Mouse (Mus musculus): ENCODE results near the gene Gucy1b1. TPM values are rescaled to one million over a fixed set of nuclear protein-coding genes. Genes with fewer than 3 reads are reported as not detected.

The Gucy1b1 gene
- polyA plus RNA-seq, 1 experiment from 2014 or later = 7.2 TPM

- H3K27me3 ChIP-seq (ENCODE audit: control insufficient read depth, insufficient read depth, low read length) = no peaks in the 10 kb centered on the region
- no peak overlapping the region for H3K4me3 ChIP-seq (ENCODE audit: low read depth, low read length)
- H3K36me3 ChIP-seq (ENCODE audit: control insufficient read depth, insufficient read depth, low read length) = no peaks in the 10 kb centered on the region
- DNase-seq (ENCODE audit: low spot score) (no peak), ATAC-seq (replicated peaks; ENCODE audit: low FRiP score) (no peak)
- H3K4me1 ChIP-seq (replicated peaks; ENCODE audit: control insufficient read depth, insufficient read depth, low read length) = no peaks in the 10 kb centered on the region
- H3K9me3 ChIP-seq (ENCODE audit: control insufficient read depth, low read length) = no peaks in the 10 kb centered on the region
- H3K4me2 ChIP-seq (ENCODE audit: low read depth, low read length, severe bottlenecking) = no peak overlapping the region
- no peak overlapping the region for H3K9ac ChIP-seq (ENCODE audit: low read length)
- WGBS = 95% methylated on average over 2 of the region's 2 CpGs
- no peak overlapping the region for H3K27ac ChIP-seq (ENCODE audit: low read depth, low read length)
These were observed 88.4 kb downstream of the Gucy1b1 start for GRCm38 (mm10) chr3:81986103-81986502.

DNA sequence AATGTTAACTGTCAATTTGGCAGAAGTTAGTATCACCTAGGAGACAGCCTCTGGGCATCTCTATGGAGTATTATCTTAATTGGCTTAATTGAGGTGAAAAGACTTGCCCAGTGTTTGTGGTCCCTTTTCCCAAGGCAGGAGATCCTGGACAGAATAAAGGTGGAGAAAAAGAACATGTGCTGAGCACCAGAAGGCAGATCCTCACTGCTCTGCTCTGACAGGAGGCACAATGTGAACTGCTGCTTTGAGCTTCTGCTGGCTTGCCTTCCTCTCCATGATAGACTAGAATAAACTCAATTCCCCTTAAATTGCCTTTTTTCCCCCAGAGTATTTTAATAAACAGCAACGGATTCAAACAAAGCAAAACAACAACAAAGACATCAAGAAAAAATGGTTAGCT, 89.4 kb downstream of the Gucy1b1 start:
- no peak overlapping the region for H3K4me2 ChIP-seq (ENCODE audit: low read depth, low read length, severe bottlenecking)
- no peaks in the 10 kb centered on the region for H3K36me3 ChIP-seq (ENCODE audit: control insufficient read depth, insufficient read depth, low read length)
- no peaks in the 10 kb centered on the region for H3K9me3 ChIP-seq (ENCODE audit: control insufficient read depth, low read length)
- WGBS = 64% methylated on average over 1 of the region's 1 CpGs
- H3K4me1 ChIP-seq (replicated peaks; ENCODE audit: control insufficient read depth, insufficient read depth, low read length) = no peaks in the 10 kb centered on the region
- H3K27ac ChIP-seq (ENCODE audit: low read depth, low read length) = no peak overlapping the region
- no peak overlapping the region for H3K4me3 ChIP-seq (ENCODE audit: low read depth, low read length)
- no peak overlapping the region for H3K9ac ChIP-seq (ENCODE audit: low read length)
- no peak for DNase-seq (ENCODE audit: low spot score)
- no peak for ATAC-seq (replicated peaks; ENCODE audit: low FRiP score)
- H3K27me3 ChIP-seq (ENCODE audit: control insufficient read depth, insufficient read depth, low read length) = no peaks in the 10 kb centered on the region

DNA sequence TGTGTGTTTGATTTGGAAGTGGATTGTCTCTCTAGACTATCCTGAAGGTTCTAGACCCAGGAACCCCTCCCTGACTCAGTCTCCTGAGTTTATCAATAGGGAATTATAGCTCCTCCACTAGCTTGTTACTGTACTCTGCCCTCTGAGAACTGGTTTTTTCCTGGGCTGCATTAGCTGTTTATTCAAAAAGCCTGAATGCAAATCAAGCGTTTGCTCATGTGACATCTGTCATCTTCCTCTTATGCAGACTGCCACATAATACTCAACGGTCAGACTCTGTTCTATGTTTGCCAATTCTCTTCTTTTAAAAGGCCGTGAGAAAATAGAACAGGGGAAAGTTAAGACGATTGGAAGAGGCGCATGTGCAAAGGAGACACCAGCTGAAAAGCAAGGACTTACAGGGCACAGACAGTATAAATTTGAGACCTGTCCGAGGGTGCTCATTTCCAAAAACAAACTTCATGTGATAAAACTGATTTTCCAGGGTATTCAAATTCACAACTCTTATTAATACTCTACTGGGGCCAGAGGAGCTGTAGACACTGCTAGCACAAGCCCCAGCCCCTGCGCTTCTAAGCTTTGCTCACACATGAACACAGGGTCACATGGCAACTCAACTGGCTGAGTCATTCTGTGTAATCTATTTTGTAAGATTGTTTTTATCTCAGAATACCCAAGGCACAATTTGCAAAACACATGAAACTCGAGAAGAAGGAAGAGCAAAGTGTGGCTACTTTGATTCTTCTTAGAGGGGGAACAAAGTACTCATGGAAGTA, 91.2 kb downstream of the Gucy1b1 start:
- ATAC-seq (replicated peaks; ENCODE audit: low FRiP score) = no peak
- H3K4me1 ChIP-seq (replicated peaks; ENCODE audit: control insufficient read depth, insufficient read depth, low read length) = no peaks in the 10 kb centered on the region
- no peaks in the 10 kb centered on the region for H3K9me3 ChIP-seq (ENCODE audit: control insufficient read depth, low read length)
- no peak overlapping the region for H3K4me2 ChIP-seq (ENCODE audit: low read depth, low read length, severe bottlenecking)
- no peak for DNase-seq (ENCODE audit: low spot score)
- H3K9ac ChIP-seq (ENCODE audit: low read length) = no peak overlapping the region
- no peak overlapping the region for H3K27ac ChIP-seq (ENCODE audit: low read depth, low read length)
- no peaks in the 10 kb centered on the region for H3K27me3 ChIP-seq (ENCODE audit: control insufficient read depth, insufficient read depth, low read length)
- H3K4me3 ChIP-seq (ENCODE audit: low read depth, low read length) = no peak overlapping the region
- 86% methylated on average over 8 of the region's 8 CpGs for WGBS
- no peaks in the 10 kb centered on the region for H3K36me3 ChIP-seq (ENCODE audit: control insufficient read depth, insufficient read depth, low read length)

Small RNA genes lying within 50 kb of the gene (microRNA-seq; reads per million reads assigned to microRNA genes)
- not detected for gene Mir7010 (ENCODE audit: insufficient number of aligned reads)

Other genes with a start within 250 kb of the Gucy1b1 start
- gene Ctso, start 142.1 kb downstream of the Gucy1b1 start, polyA plus RNA-seq (2014; fragmentation: Nextera tagmentation; extraction: Ambion mirVana) = 5.2 and 5.8 TPM in 2 replicates
- not detected in 2 replicates for gene Tdo2, start 98.5 kb downstream of the Gucy1b1 start, polyA plus RNA-seq (2014; fragmentation: Nextera tagmentation; extraction: Ambion mirVana)
- gene Asic5, start 92.4 kb downstream of the Gucy1b1 start, polyA plus RNA-seq (2014; fragmentation: Nextera tagmentation; extraction: Ambion mirVana) = not detected in 2 replicates
- gene Gucy1a1, start 71.1 kb upstream of the Gucy1b1 start, polyA plus RNA-seq (2014; fragmentation: Nextera tagmentation; extraction: Ambion mirVana) = 2.4 and 2.6 TPM in 2 replicates